Mouse (Mus musculus) intestine, postnatal 0 days (tissue): ENCODE measurements around the gene Mgat5b. TPM values are rescaled to one million over a fixed set of nuclear protein-coding genes. Genes with fewer than 3 reads are reported as not detected.

Experiments
- ATAC-seq: fragments of 200-750 bp; cut with Nextera tagmentation; 2 replicates; pipeline ENCODE4 v1.8.0; 2017; ENCODE audit warnings: mild to moderate bottlenecking, moderate TSS enrichment, moderate library complexity
- H3K27ac ChIP-seq: fragments of 300-500 bp; sonication (generic); 2 replicates; pipeline ENCODE4 v1.5.1; 2014; ENCODE audit warnings: mild to moderate bottlenecking, low read depth, low read length, moderate library complexity
- H3K27me3 ChIP-seq: fragments of 300-500 bp; sonication (generic); replicated peaks from 2 replicates; pipeline ENCODE4 v1.6.1; 2014; ENCODE audit warnings: low read length, mixed read lengths; ENCODE audit not compliant: control insufficient read depth, insufficient read depth
- H3K36me3 ChIP-seq: fragments of 300-500 bp; sonication (generic); 2 replicates; pipeline ENCODE4 v1.6.1; 2014; ENCODE audit warnings: mild to moderate bottlenecking, moderate library complexity; ENCODE audit not compliant: control insufficient read depth, insufficient read depth
- H3K4me1 ChIP-seq: fragments of 300-500 bp; sonication (generic); replicated peaks from 2 replicates; pipeline ENCODE4 v1.6.1; 2014; ENCODE audit warnings: antibody characterized with exemption, low read length, mixed read lengths; ENCODE audit not compliant: control insufficient read depth, insufficient read depth
- H3K4me2 ChIP-seq: fragments of 300-500 bp; sonication (generic); replicated peaks from 2 replicates; pipeline ENCODE4 v1.6.1; 2014; ENCODE audit warnings: low read depth, mild to moderate bottlenecking, moderate library complexity
- H3K4me3 ChIP-seq: fragments of 300-500 bp; sonication (generic); 2 replicates; pipeline ENCODE4 v1.5.1; 2014; ENCODE audit warnings: low read depth, low read length
- H3K9ac ChIP-seq: fragments of 300-500 bp; sonication (generic); 2 replicates; pipeline ENCODE4 v1.6.1; 2014; ENCODE audit warnings: mild to moderate bottlenecking, low read depth, low read length
- H3K9me3 ChIP-seq: fragments of 300-500 bp; sonication (generic); 2 replicates; pipeline ENCODE4 v1.6.1; 2016; ENCODE audit warnings: mixed run types; ENCODE audit not compliant: control insufficient read depth
- CTCF ChIP-seq: sonication (generic); IDR thresholded peaks from 2 replicates; pipeline ENCODE4 v1.5.1; 2016; ENCODE audit warnings: low read depth, mild to moderate bottlenecking, control low read depth, antibody characterized with exemption, moderate library complexity
- WGBS: fragments of 180-500 bp; shearing (Covaris S2); extraction: QIAGEN DNeasy Blood & Tissue Kit; methylation state at CpG from one replicate; pipeline ENCODE4 v1.1.7; 2014; 5-methylcytosine and 5-hydroxymethylcytosine counted together
- polyA plus RNA-seq: library from polyadenylated mRNA; unstranded; fragments of >200 nt; fragmentation: Nextera tagmentation; extraction: Ambion mirVana; gene quantifications from 2 replicates; pipeline ENCODE4 v1.2.1, GENCODE M21; 2015

Mgat5b gene
- polyA plus RNA-seq, 1 experiment from 2014 or later: 0.25 TPM

- Histone ChIP-seq H3K27me3 (peaks cover 21% of the 10 kb centered on the region), H3K9ac (no peak overlapping the region), H3K9me3 (no peaks in the 10 kb centered on the region), H3K27ac (no peak overlapping the region), H3K36me3 (no peaks in the 10 kb centered on the region), H3K4me2 (no peak overlapping the region), H3K4me1 (no peaks in the 10 kb centered on the region), H3K4me3 (no peak overlapping the region)
- WGBS: 73% methylated on average over 6 of the region's 6 CpGs
- no peak for TF ChIP-seq CTCF
- ATAC-seq: no peak
Observed at GRCm38 (mm10) chr11:116991964-116992363, 73.3 kb downstream of the Mgat5b start.

GRCm38 (mm10) chr11:116994095-116994582, 75.5 kb downstream of the Mgat5b start:
- no peaks in the 10 kb centered on the region for H3K9me3 ChIP-seq
- no peak overlapping the region for H3K9ac ChIP-seq
- TF ChIP-seq CTCF: peak; percentile 77
- no peak overlapping the region; the same call in 1 of the 2 replicates for H3K4me3 ChIP-seq
- H3K27me3 ChIP-seq: peaks cover 21% of the 10 kb centered on the region
- H3K27ac ChIP-seq: no peak overlapping the region
- 6% methylated on average over 18 of the region's 18 CpGs for WGBS
- peak overlapping the region; percentile 30; the same call in 1 of the 2 replicates for H3K4me2 ChIP-seq
- ATAC-seq: no peak
- H3K4me1 ChIP-seq: no peaks in the 10 kb centered on the region
- H3K36me3 ChIP-seq: no peaks in the 10 kb centered on the region

- Histone ChIP-seq H3K9me3 (no peaks in the 10 kb centered on the region), H3K9ac (no peak overlapping the region), H3K27ac (no peak overlapping the region), H3K27me3 (peaks cover 21% of the 10 kb centered on the region), H3K4me2 (no peak overlapping the region), H3K4me1 (no peaks in the 10 kb centered on the region), H3K4me3 (no peak overlapping the region), H3K36me3 (no peaks in the 10 kb centered on the region)
- WGBS: 51% methylated on average over 3 of the region's 3 CpGs
- ATAC-seq: no peak
- TF ChIP-seq CTCF: no peak
Observed at GRCm38 (mm10) chr11:116996976-116997375, 78.3 kb downstream of the Mgat5b start.

- Histone ChIP-seq H3K36me3 (no peaks in the 10 kb centered on the region), H3K4me3 (no peak overlapping the region), H3K9me3 (no peaks in the 10 kb centered on the region), H3K4me1 (no peaks in the 10 kb centered on the region), H3K27ac (no peak overlapping the region), H3K9ac (no peak overlapping the region), H3K27me3 (peaks cover 15% of the 10 kb centered on the region), H3K4me2 (no peak overlapping the region)
- ATAC-seq: no peak
- peak; percentile 46 for TF ChIP-seq CTCF
- 93% methylated on average over 5 of the region's 5 CpGs for WGBS
Observed at GRCm38 (mm10) chr11:116998935-116999334, 80.3 kb downstream of the Mgat5b start.

GRCm38 (mm10) chr11:117000219-117000618, 81.6 kb downstream of the Mgat5b start:
- Histone ChIP-seq H3K27me3 (peaks cover 11% of the 10 kb centered on the region; the same call in 1 of the 2 replicates), H3K9me3 (no peaks in the 10 kb centered on the region), H3K36me3 (no peaks in the 10 kb centered on the region), H3K27ac (no peak overlapping the region), H3K9ac (no peak overlapping the region), H3K4me3 (no peak overlapping the region), H3K4me1 (no peaks in the 10 kb centered on the region), H3K4me2 (no peak overlapping the region)
- TF ChIP-seq CTCF: no peak
- no peak for ATAC-seq
- WGBS: 15% methylated on average over 3 of the region's 3 CpGs

- Histone ChIP-seq H3K36me3 (no peaks in the 10 kb centered on the region), H3K27me3 (peaks cover 9% of the 10 kb centered on the region; the same call in 1 of the 2 replicates), H3K9ac (no peak overlapping the region), H3K4me3 (no peak overlapping the region), H3K4me2 (no peak overlapping the region), H3K27ac (no peak overlapping the region), H3K9me3 (no peaks in the 10 kb centered on the region), H3K4me1 (no peaks in the 10 kb centered on the region)
- 45% methylated on average over 4 of the region's 4 CpGs for WGBS
- no peak for TF ChIP-seq CTCF
- ATAC-seq: no peak
Observed at GRCm38 (mm10) chr11:117001789-117002188, 83.1 kb downstream of the Mgat5b start.

GRCm38 (mm10) chr11:117003503-117003902, 84.8 kb downstream of the Mgat5b start:
- WGBS: 43% methylated on average over 9 of the region's 9 CpGs
- Histone ChIP-seq H3K4me3 (no peak overlapping the region), H3K27me3 (peaks cover 9% of the 10 kb centered on the region; the same call in 1 of the 2 replicates), H3K27ac (no peak overlapping the region), H3K4me2 (no peak overlapping the region), H3K9ac (no peak overlapping the region), H3K4me1 (no peaks in the 10 kb centered on the region), H3K36me3 (no peaks in the 10 kb centered on the region), H3K9me3 (no peaks in the 10 kb centered on the region)
- TF ChIP-seq CTCF: no peak
- ATAC-seq: no peak
